Mouse (Mus musculus): Measurements from ENCODE around the gene Plcb1.

The Plcb1 gene

GRCm38 (mm10) chr2:135492777-135493176 is 706.9 kb downstream of the Plcb1 start:
- no peak for DNase-seq (ENCODE audit: extremely low read depth, insufficient read length, low spot score)

- no peak for DNase-seq (ENCODE audit: extremely low read depth, insufficient read length, low spot score)
Measured at GRCm38 (mm10) chr2:135496553-135496952, 710.7 kb downstream of the Plcb1 start.

GRCm38 (mm10) chr2:135497251-135497650 is 711.4 kb downstream of the Plcb1 start:
- no peak for DNase-seq (ENCODE audit: extremely low read depth, insufficient read length, low spot score)

GRCm38 (mm10) chr2:135500872-135501271 is 715.0 kb downstream of the Plcb1 start:
- no peak for DNase-seq (ENCODE audit: extremely low read depth, insufficient read length, low spot score)

- no peak for DNase-seq (ENCODE audit: extremely low read depth, insufficient read length, low spot score)
Measured at GRCm38 (mm10) chr2:135503328-135503997, 717.6 kb downstream of the Plcb1 start.

- no peak for DNase-seq (ENCODE audit: extremely low read depth, insufficient read length, low spot score)
Measured at GRCm38 (mm10) chr2:135503998-135504354, 718.1 kb downstream of the Plcb1 start.

DNA sequence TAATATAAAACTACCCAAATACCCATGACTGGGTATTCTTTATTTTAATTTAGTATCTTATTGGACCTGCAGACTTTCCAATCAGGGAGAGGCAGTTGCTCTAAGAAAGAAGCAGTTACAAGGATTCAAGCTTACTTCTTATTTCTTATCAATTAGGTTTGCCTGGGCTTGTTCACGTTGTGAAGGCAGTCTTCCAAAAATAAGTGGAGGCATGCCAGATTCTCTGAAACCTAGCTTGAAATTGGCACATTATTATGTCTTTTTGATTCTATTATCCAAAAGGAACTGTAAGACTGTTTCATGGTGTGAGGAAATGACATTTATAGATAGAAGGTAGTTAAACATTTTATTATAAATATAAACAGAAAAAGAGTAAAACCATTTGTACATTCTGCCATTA is 721.2 kb downstream of the Plcb1 start:
- DNase-seq (ENCODE audit: extremely low read depth, insufficient read length, low spot score) = no peak

DNA sequence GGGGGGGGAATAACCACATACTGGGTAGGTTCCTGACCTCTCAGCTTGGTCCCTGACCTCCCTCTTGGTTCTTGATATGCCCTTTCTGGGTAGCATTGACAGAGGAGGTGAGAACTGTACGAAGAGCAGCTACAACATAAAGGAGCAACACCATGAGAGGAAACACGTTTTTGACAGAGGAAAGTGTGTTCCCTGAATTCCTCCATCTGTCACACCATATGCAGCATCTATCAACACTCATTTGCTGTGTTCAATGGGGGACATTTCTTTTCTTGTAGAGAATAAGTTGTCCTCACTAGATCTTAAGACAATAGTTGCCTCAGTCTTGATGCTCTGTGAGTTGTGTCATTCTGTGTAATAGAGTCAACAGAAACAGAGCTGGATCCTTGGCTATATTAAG is 733.1 kb downstream of the Plcb1 start:
- no peak for DNase-seq (ENCODE audit: extremely low read depth, insufficient read length, low spot score)

All from 3134 (cell line).